Mouse (Mus musculus): ENCODE data around the gene Anapc16. TPM values are rescaled to one million over a fixed set of nuclear protein-coding genes. Genes with fewer than 3 reads are reported as not detected.

Gene Anapc16
- total and polyA plus RNA-seq, 3 experiments = 53.7 to 61.5 TPM; not detected in 1

DNA sequence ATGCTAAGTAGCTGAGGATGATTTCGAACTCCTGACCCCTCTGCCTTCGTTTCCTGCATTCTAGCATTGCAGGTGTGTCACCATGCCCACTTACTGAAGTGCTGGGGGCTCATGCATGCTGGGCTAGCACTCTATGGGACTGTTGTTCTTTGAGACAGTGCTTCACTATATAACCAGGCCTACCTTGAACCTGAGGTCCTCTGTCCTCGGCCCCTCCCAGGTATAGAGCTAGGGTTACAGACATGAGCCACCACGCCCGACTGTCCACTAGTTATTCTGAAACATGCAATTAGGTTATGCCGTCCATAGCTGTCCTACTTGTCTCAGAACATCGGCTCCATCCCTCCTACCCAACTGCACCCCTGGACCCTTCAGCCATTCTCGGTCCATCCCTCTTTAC lies 31.1 kb downstream of the Anapc16 start:
- H3K9ac ChIP-seq (ENCODE audit: control insufficient read depth, low read depth, low read length, poor library complexity, severe bottlenecking) = no peak overlapping the region
- peaks cover 0 to 15% of the 10 kb centered on the region in 2 experiments; a peak in 2 of 4 replicates for H3K36me3 ChIP-seq (ENCODE audit: control insufficient read depth in 1 of 2, insufficient read depth in 2 of 2, low read length in 2 of 2)

DNA sequence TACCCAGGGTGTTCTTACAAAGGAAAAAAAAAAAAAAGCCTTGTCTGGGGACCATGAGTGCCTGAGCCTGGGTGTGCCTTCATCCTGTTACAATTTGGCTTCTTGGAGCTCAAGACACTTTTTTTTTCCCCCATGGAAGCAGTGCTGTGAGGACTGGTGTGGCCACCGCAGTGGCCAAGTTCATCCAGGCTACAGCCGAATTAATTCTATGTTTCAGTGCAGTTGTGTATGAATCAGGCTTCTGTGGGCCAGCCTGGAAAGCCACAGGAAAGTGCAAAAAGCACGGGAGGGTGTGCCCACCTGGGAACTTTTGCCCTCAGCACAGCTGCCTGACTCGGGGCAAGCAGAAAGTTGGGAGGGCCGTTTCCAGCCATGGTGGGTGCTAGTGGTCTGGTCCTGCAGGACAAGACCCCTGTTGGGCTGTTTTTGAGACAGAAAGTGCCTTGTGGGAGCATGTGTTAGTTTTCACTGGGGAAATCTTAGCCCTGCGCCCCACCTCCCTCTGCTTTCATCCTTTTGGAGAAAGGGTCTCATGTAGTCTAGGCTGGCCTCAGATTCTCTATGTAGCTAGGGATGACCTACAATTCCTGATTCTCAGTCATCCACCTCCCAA lies 32.4 kb downstream of the Anapc16 start:
- H3K4me1 ChIP-seq (ENCODE audit: control insufficient read depth in 1 of 2, insufficient read depth in 2 of 2, low read length in 2 of 2) = peaks cover 12 to 33% of the 10 kb centered on the region in 2 experiments
- H3K36me3 ChIP-seq (ENCODE audit: control insufficient read depth in 1 of 2, insufficient read depth in 2 of 2, low read length in 2 of 2) = peaks cover 0 to 15% of the 10 kb centered on the region in 2 experiments; a peak in 2 of 4 replicates
- TF ChIP-seq CHD2 (IDR thresholded peaks at IDR 0.05; ENCODE audit: low read length) (no peak), ETS1 (IDR thresholded peaks at IDR 0.05; ENCODE audit: low read depth, low read length) (0 out of 2 replicates have a peak, but pooled peaks have one; percentile 2), UBTF (IDR thresholded peaks at IDR 0.05; ENCODE audit: borderline replicate concordance, insufficient read depth, low read depth, low read length) (0 out of 2 replicates have a peak, but pooled peaks have one; percentile 1), MAZ (IDR thresholded peaks at IDR 0.05; ENCODE audit: low read depth, low read length) (no peak), MEF2A (IDR thresholded peaks at IDR 0.05; ENCODE audit: extremely low read depth, insufficient replicate concordance, low read depth, low read length, poor library complexity, severe bottlenecking) (no peak), RCOR1 (IDR thresholded peaks at IDR 0.05; ENCODE audit: low read depth, low read length) (no peak), JUND (IDR thresholded peaks at IDR 0.05; ENCODE audit: low read depth, low read length) (no peak), ZKSCAN1 (IDR thresholded peaks at IDR 0.05; ENCODE audit: low read depth, low read length) (no peak), ZNF384 (IDR thresholded peaks at IDR 0.05; ENCODE audit: low read depth, low read length) (peak; percentile 87)
- H3K27me3 ChIP-seq (ENCODE audit: control insufficient read depth in 1 of 2, insufficient read depth in 2 of 2, low read length in 2 of 2) = peaks cover 0 to 2% of the 10 kb centered on the region in 2 experiments; a peak in 1 of 4 replicates
- no peak for DNase-seq (ENCODE audit: low read depth, low spot score)
- no peak overlapping the region for H3K27ac ChIP-seq (ENCODE audit: control insufficient read depth, low read depth, low read length)
- no peak overlapping the region; the same call in 1 of the 2 replicates for H3K9ac ChIP-seq (ENCODE audit: control insufficient read depth, low read depth, low read length, poor library complexity, severe bottlenecking)
- no peaks in the 10 kb centered on the region for H3K9me3 ChIP-seq (replicated peaks; ENCODE audit: insufficient read depth, low read length)
- H3K4me3 ChIP-seq (ENCODE audit: control insufficient read depth in 1 of 2, insufficient read depth in 1 of 2, low read depth in 2 of 2, low read length in 2 of 2) = no peak overlapping the region; a peak in 1 of 4 replicates
- no peaks in the 10 kb centered on the region for H3K79me2 ChIP-seq (ENCODE audit: control insufficient read depth, insufficient read depth, low read length, poor library complexity)

More for the DNA sequence above, 31.1 kb downstream of the Anapc16 start:
- Histone ChIP-seq H3K27me3 (ENCODE audit: control insufficient read depth in 1 of 2, insufficient read depth in 2 of 2, low read length in 2 of 2) (peaks cover 0 to 2% of the 10 kb centered on the region in 2 experiments; a peak in 1 of 4 replicates), H3K4me1 (ENCODE audit: control insufficient read depth in 1 of 2, insufficient read depth in 2 of 2, low read length in 2 of 2) (peaks cover 12 to 33% of the 10 kb centered on the region in 2 experiments), H3K79me2 (ENCODE audit: control insufficient read depth, insufficient read depth, low read length, poor library complexity) (no peaks in the 10 kb centered on the region), H3K4me3 (ENCODE audit: control insufficient read depth in 1 of 2, insufficient read depth in 1 of 2, low read depth in 2 of 2, low read length in 2 of 2) (no peak overlapping the region), H3K27ac (ENCODE audit: control insufficient read depth, low read depth, low read length) (no peak overlapping the region), H3K9me3 (replicated peaks; ENCODE audit: insufficient read depth, low read length) (no peaks in the 10 kb centered on the region)
- no peak for DNase-seq (ENCODE audit: low read depth, low spot score)
- no peak for TF ChIP-seq EP300 (IDR thresholded peaks at IDR 0.05; ENCODE audit: low read depth in 1 of 2, low read length in 2 of 2)
- no peak for TF ChIP-seq POLR2AphosphoS2 (IDR thresholded peaks at IDR 0.05; ENCODE audit: low read length)
- TF ChIP-seq MAX (IDR thresholded peaks at IDR 0.05; ENCODE audit: low read length) = no peak
- TF ChIP-seq POLR2A (IDR thresholded peaks at IDR 0.05; ENCODE audit: control insufficient read depth in 1 of 2, insufficient read depth in 1 of 2, low read depth in 1 of 2, low read length in 2 of 2, poor library complexity in 1 of 2) = no peak
- no peak for TF ChIP-seq GATA1 (IDR thresholded peaks at IDR 0.05; ENCODE audit: low read depth, low read length)
- no peak for TF ChIP-seq CHD1 (IDR thresholded peaks at IDR 0.05; ENCODE audit: low read depth, low read length)
- TF ChIP-seq TBP (IDR thresholded peaks at IDR 0.05; ENCODE audit: low read depth, low read length) = no peak
- no peak for TF ChIP-seq MYC (IDR thresholded peaks at IDR 0.05; ENCODE audit: low read depth, low read length)
- no peak for TF ChIP-seq MAZ (IDR thresholded peaks at IDR 0.05; ENCODE audit: low read depth, low read length)
- TF ChIP-seq MXI1 (IDR thresholded peaks at IDR 0.05; ENCODE audit: low read depth, low read length) = no peak
- TF ChIP-seq MEF2A (IDR thresholded peaks at IDR 0.05; ENCODE audit: extremely low read depth, insufficient replicate concordance, low read depth, low read length, poor library complexity, severe bottlenecking) = no peak
- no peak for TF ChIP-seq E2F4 (IDR thresholded peaks at IDR 0.05; ENCODE audit: borderline replicate concordance, low read depth, low read length)
- no peak for TF ChIP-seq CTCF (IDR thresholded peaks at IDR 0.05 in 2 of 3, conservative IDR thresholded peaks at IDR 0.05 in 1 of 3; ENCODE audit: control insufficient read depth in 1 of 3, insufficient read depth in 1 of 3, low read depth in 2 of 3, low read length in 3 of 3, poor library complexity in 1 of 3, severe bottlenecking in 1 of 3)
- TF ChIP-seq UBTF (IDR thresholded peaks at IDR 0.05; ENCODE audit: borderline replicate concordance, insufficient read depth, low read depth, low read length) = no peak
- no peak for TF ChIP-seq GABPA (IDR thresholded peaks at IDR 0.05; ENCODE audit: low read depth, low read length)
- TF ChIP-seq SIN3A (IDR thresholded peaks at IDR 0.05; ENCODE audit: low read length) = no peak

All from MEL (cell line).